Mouse (Mus musculus) erythroblast, embryonic 14.5 days (primary cell): ENCODE results near the gene Enpp1.

Experiments
- GATA1 ChIP-seq: IDR thresholded peaks from 2 replicates; pipeline ENCODE4 v1.6.1; 2012; ENCODE audit warnings: low read length, inconsistent platforms, mixed read lengths
- TAL1 ChIP-seq: IDR thresholded peaks from 3 replicates; pipeline ENCODE4 v1.6.1; 2012; ENCODE audit warnings: low read length, inconsistent platforms, mixed read lengths

- no peak for TF ChIP-seq GATA1
- TF ChIP-seq TAL1: no peak
These were observed 23.2 kb upstream of the Enpp1 start for GRCm38 (mm10) chr10:24735027-24735777.
